Mouse (Mus musculus): ENCODE results near the gene Coro1a. TPM values are rescaled to one million over a fixed set of nuclear protein-coding genes. Genes with fewer than 3 reads are reported as not detected.
"Not testable (repeated sequence)": the region's sequence is repeated elsewhere in the genome, so short reads cannot be mapped to it uniquely, and the experiment has no call there.

Gene Coro1a
- polyA plus RNA-seq, 1 experiment from 2014 or later = 42.7 TPM

DNA sequence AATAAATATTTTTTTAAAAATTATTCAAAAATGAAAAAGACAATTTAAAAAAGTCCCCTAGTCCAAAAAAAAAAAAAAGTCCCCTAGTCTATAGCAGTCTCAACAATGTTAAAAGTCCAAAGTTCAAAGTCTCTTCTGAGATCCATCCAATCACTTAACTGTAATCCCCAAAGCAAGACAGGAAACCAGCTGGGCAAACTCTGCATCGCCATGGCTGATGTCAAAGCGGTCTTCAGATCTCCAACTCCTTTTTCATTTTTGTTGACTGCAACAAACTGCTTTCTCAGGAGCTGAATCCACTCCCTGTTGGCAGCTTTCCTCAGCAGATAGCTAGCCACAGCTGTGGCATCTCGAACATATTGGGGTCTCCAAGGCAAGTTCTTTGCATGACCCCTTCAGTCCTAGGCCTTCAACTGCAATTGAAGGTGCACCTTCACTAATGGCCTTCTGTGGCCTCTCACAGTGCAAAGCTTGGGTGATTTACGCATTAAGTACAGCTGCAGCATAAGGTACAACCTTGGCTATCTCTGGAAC lies 22.7 kb upstream of the Coro1a start:
- WGBS = 93% methylated on average over 4 of the region's 4 CpGs
- not testable (repeated sequence) for DNase-seq (ENCODE audit: low spot score); H3K4me1 ChIP-seq; H3K4me3 ChIP-seq; H3K36me3 ChIP-seq; H3K27ac ChIP-seq (replicated peaks); H3K27me3 ChIP-seq (ENCODE audit: low read depth, poor library complexity, severe bottlenecking); H3K9me3 ChIP-seq (replicated peaks)

DNA sequence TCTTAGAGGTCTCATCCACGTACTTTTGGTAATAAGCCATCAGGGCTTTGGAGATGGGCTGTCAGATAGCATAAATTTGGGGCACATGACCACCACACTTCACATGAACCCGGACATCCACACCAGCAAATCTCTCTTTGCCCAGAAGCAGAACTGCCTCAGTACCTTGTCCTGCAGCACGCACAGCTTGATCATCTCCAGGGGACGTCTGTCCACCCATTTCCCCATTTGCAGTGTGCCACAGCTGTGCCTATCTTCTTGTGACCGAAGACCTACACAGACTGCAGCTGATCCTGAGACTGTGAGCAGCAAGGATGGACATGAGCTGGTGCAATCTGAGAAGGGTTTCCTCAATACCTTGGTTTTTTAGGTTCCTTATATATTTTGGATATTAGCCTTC lies 18.1 kb upstream of the Coro1a start:
- no peaks in the 10 kb centered on the region for H3K27me3 ChIP-seq (ENCODE audit: low read depth, poor library complexity, severe bottlenecking)
- 82% methylated on average over 5 of the region's 5 CpGs for WGBS
- H3K4me3 ChIP-seq = no peak overlapping the region
- H3K36me3 ChIP-seq = no peaks in the 10 kb centered on the region
- no peaks in the 10 kb centered on the region; the same call in 1 of the 2 replicates for H3K9me3 ChIP-seq (replicated peaks)
- no peak for DNase-seq (ENCODE audit: low spot score)
- no peak overlapping the region for H3K27ac ChIP-seq (replicated peaks)
- H3K4me1 ChIP-seq = no peaks in the 10 kb centered on the region

DNA sequence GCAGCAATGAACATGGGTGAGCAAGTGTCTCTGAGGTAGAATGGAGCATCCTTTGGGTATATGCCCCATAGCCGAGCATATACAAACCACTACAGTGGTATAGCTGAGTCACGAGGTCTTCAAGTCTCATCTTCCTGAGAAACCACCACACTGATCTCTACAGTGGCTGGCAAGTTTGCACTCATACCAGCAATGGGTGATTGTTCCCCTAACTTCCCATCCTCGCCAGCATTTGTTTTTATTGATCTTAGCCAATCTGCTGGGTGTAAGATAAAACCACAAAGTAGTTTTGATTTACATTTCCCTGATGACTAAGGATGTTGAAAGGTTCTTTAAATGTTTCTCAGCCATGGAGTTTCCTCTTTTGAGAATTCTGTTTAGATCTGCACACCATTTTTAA lies 17.5 kb upstream of the Coro1a start:
- Histone ChIP-seq H3K4me1 (no peaks in the 10 kb centered on the region), H3K9me3 (replicated peaks) (no peaks in the 10 kb centered on the region; the same call in 1 of the 2 replicates), H3K4me3 (no peak overlapping the region), H3K36me3 (no peaks in the 10 kb centered on the region), H3K27ac (replicated peaks) (no peak overlapping the region), H3K27me3 (ENCODE audit: low read depth, poor library complexity, severe bottlenecking) (no peaks in the 10 kb centered on the region)
- WGBS = 79% methylated on average over 3 of the region's 3 CpGs
- DNase-seq (ENCODE audit: low spot score) = no peak

DNA sequence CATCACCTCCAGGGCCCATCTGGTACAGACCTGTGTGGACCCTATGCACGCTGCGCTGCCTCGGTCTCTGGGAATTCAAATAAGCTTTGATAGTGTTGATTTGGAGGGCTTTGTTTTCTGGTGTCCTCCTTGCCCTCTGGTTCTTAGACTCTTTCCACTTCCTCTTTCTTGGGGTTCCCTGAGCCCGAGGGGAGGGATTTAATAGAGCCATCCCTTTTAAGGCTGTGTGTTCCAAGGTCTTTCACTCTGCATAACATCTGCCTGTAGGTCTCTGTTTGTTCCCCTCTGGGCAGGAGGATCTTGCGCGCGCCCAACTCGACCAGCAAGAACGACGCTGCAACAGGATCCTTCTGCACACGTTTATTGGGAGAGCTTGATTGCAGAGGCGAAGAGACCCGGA lies 14.0 kb upstream of the Coro1a start:
- no peaks in the 10 kb centered on the region for H3K36me3 ChIP-seq
- no peak overlapping the region for H3K27ac ChIP-seq (replicated peaks)
- no peaks in the 10 kb centered on the region for H3K27me3 ChIP-seq (ENCODE audit: low read depth, poor library complexity, severe bottlenecking)
- no peak for DNase-seq (ENCODE audit: low spot score)
- 91% methylated on average over 13 of the region's 13 CpGs for WGBS
- H3K4me3 ChIP-seq = no peak overlapping the region
- no peaks in the 10 kb centered on the region for H3K4me1 ChIP-seq
- no peaks in the 10 kb centered on the region; the same call in 1 of the 2 replicates for H3K9me3 ChIP-seq (replicated peaks)

DNA sequence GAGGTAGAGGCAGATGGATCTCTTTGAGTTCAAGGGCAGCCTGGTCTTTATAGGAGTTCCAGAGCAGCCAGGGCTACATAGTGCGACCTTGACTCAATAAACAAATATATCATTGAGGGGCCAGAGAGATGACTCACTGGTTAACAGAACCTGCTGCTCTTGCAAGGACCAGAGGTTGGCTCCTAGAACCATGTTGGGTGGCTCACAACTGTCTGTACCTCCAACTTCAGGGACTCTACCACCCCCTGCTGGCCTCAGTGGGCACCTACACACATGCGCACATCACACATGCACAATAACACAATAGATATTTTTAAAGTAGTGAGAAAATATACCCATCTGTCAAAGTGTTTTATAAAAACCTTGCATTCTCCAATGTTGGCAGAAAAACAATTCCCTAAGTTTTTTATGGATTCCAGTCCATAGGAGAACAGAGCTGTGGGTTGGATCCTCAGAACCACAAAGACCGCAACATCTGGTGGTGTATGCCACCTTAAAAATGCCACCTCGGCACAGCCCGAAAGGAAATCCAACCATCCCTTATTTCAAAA lies 11.3 kb upstream of the Coro1a start:
- WGBS = 96% methylated on average over 5 of the region's 5 CpGs
- H3K27me3 ChIP-seq (ENCODE audit: low read depth, poor library complexity, severe bottlenecking) = no peaks in the 10 kb centered on the region
- H3K9me3 ChIP-seq (replicated peaks) = no peaks in the 10 kb centered on the region; the same call in 1 of the 2 replicates
- H3K4me1 ChIP-seq = no peaks in the 10 kb centered on the region
- H3K4me3 ChIP-seq = no peak overlapping the region
- H3K36me3 ChIP-seq = no peaks in the 10 kb centered on the region
- DNase-seq (ENCODE audit: low spot score) = no peak
- no peak overlapping the region for H3K27ac ChIP-seq (replicated peaks)

DNA sequence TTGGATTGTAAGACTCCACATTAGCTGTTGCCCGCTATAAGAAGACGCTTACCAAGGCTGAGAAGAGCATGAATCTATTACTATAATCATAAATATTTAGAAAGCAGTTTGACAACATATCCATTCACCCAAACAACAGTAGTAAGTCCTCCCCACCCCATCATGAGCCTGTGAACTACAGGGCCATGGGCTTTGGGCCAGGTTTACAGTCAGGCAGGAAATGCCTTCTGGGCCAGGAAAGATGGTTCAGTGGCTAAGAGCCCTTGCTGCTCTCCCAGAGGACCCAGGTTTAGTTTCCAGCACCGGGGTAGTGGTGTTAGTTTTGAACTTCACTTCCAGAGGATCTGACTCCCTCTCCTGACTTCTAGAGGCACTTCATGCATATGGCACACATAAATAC lies 10.0 kb upstream of the Coro1a start:
- Histone ChIP-seq H3K27ac (replicated peaks) (no peak overlapping the region), H3K4me3 (no peak overlapping the region), H3K9me3 (replicated peaks) (no peaks in the 10 kb centered on the region; the same call in 1 of the 2 replicates), H3K27me3 (ENCODE audit: low read depth, poor library complexity, severe bottlenecking) (no peaks in the 10 kb centered on the region), H3K36me3 (no peaks in the 10 kb centered on the region), H3K4me1 (no peaks in the 10 kb centered on the region)
- WGBS = 91% methylated on average over 3 of the region's 3 CpGs
- no peak for DNase-seq (ENCODE audit: low spot score)

DNA sequence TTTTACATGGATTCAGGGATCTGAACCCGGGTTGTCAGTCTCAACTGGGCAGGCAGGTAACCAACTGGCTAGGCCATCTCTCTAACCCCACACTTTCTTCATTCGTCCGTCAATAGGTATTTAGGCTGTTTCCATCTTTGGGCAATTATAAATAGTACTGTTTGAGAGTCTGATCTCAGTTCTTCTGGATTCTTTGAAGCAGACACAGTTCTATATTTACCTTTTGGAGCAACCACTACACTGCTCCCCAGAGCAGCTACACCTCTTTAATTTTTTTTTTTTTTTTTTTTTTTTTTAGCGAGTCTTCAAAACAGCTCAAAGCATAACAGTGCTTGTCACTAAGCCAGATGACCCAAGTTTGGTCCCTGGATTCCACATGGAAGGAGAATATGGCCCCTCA lies 8.1 kb upstream of the Coro1a start:
- H3K36me3 ChIP-seq = no peaks in the 10 kb centered on the region
- H3K4me3 ChIP-seq = no peak overlapping the region
- H3K27me3 ChIP-seq (ENCODE audit: low read depth, poor library complexity, severe bottlenecking) = no peaks in the 10 kb centered on the region
- 82% methylated on average over 4 of the region's 4 CpGs for WGBS
- H3K4me1 ChIP-seq = no peaks in the 10 kb centered on the region
- no peak overlapping the region for H3K27ac ChIP-seq (replicated peaks)
- H3K9me3 ChIP-seq (replicated peaks) = no peaks in the 10 kb centered on the region
- no peak for DNase-seq (ENCODE audit: low spot score)

DNA sequence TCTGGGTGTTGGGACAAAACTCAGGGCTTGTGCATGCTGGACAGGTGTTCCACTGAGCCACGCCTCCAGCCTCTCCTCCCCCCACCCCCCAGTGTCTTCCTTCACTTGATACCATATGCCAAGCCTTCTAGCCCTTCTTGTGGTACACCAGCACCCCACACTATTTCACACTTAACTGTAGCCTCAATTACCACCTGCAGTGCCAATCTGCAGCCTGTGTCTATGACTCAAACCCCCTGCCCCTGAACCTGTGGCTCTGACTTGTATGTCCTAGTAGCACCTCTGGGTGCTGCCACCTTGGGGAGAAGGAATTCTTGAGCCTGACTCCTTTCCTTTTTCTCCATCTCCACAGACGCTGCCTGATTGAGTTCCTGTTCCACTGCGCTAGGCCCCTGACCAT lies 4.3 kb upstream of the Coro1a start:
- WGBS = 82% methylated on average over 3 of the region's 3 CpGs
- no peak for DNase-seq (ENCODE audit: low spot score)
- Histone ChIP-seq H3K27ac (replicated peaks) (no peak overlapping the region), H3K4me1 (no peaks in the 10 kb centered on the region), H3K27me3 (ENCODE audit: low read depth, poor library complexity, severe bottlenecking) (no peaks in the 10 kb centered on the region), H3K36me3 (no peaks in the 10 kb centered on the region), H3K4me3 (no peak overlapping the region), H3K9me3 (replicated peaks) (peaks cover 8% of the 10 kb centered on the region; the same call in 1 of the 2 replicates)

DNA sequence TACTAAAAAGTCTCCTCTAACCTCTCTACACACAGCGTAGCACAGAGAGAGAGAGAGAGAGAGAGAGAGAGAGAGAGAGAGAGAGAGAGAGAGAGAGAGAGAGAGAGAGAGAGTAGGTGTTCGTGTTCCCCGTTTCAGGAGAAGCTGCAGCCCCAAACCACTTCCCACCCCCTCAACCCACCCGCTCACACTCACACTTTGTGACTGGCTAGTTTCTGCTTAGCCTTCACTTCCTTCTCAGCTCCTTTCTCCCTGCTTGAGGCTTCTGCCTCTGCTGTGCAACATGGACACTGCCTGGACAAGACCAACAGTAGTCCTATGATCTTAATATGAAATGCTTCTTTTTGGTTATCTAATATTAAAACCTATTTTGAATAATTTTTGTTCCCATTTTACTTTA lies 2.7 kb upstream of the Coro1a start:
- Histone ChIP-seq H3K9me3 (replicated peaks) (peaks cover 8% of the 10 kb centered on the region; the same call in 1 of the 2 replicates), H3K27ac (replicated peaks) (no peak overlapping the region), H3K4me3 (no peak overlapping the region), H3K27me3 (ENCODE audit: low read depth, poor library complexity, severe bottlenecking) (peaks cover 14% of the 10 kb centered on the region), H3K4me1 (peaks cover under 1% of the 10 kb centered on the region; the same call in 1 of the 2 replicates), H3K36me3 (no peaks in the 10 kb centered on the region)
- WGBS = 81% methylated on average over 4 of the region's 4 CpGs
- DNase-seq (ENCODE audit: low spot score) = no peak

DNA sequence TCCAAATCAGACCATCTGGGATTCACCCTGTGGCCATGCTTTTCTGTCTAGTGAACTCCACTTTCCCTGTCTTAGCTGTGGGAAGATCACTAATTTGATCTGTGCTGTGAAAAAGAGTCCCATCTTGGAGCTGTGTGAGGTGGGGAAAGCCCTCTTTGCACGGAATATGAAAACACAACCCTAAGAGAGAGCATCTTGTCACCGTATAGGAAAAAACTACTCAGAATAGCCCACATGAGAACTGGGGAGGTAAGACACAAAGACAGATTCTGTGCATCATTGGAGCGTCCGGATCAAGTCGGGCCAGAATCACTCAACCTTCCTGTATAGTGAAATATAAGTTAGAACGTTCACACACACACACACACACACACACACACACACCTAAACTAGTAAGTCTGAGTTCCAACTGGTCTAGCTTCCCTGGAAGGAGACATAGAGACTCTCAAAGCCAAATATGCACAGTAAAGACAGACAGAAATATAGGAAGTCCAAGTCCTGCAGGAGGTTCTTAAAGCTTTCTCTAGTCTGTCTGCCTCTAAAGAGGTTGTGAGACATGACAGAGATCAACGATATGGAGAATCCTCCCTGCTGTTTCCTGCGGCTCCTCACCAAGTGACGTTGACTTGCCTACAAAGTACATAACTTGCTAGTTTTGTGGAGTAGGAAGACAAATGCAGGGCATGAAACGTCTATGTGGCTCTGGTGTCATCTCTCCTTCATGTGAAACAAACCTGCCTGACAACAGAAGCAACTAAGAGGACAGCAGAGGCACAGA lies 777 bp upstream of the Coro1a start:
- DNase-seq (ENCODE audit: low spot score) = no peak
- peaks cover 8% of the 10 kb centered on the region; the same call in 1 of the 2 replicates for H3K9me3 ChIP-seq (replicated peaks)
- peaks cover 20% of the 10 kb centered on the region for H3K4me1 ChIP-seq
- H3K27ac ChIP-seq (replicated peaks) = no peak overlapping the region
- peaks cover 31% of the 10 kb centered on the region for H3K27me3 ChIP-seq (ENCODE audit: low read depth, poor library complexity, severe bottlenecking)
- 85% methylated on average over 10 of the region's 10 CpGs for WGBS
- H3K36me3 ChIP-seq = no peaks in the 10 kb centered on the region
- no peak overlapping the region for H3K4me3 ChIP-seq

DNA sequence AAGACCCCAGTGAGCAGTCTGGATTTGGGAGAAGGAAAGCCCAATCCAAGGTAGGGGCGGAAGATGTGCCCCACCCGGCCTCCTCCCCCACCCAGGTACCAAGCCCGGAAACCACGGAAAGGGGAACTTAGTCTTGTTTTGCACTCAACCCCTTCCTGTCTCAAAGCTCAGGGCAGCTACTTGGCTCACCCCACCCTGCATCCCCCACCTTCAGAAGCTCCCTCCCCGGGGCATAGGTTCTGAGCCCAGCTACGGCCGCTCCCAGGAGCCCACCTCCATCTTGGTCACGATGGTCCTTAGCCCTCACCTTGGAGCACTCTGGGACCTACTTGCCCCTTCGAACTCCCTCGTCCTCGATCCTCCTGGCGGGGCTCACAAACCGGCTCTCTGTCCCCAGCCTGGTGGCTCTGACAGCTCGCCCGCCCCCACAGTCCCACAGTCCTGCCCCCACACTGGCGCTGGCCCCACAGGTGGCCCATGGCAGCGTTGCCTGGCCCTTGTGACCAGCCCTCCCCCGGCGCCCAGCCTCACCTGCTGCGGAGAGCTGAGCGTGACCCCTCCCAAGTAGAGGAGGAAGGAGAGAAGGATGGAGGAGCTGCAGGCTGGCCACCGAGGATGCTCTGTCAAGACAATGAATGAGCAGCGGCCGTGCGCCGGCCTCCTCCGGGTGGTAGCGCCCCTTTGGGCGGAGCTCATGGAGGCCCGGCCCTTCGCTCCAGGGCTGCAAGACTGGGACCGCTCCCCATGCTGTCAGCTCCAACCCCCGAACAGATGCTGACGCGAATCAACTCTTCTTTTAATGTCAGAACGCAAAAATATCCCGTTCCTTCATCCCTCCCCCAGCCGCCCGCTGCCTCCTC lies 3.2 kb downstream of the Coro1a start:
- 2% methylated on average over 39 of the region's 39 CpGs for WGBS
- peak overlapping the region; percentile 77 for H3K4me3 ChIP-seq
- H3K9me3 ChIP-seq (replicated peaks) = peaks cover 7% of the 10 kb centered on the region; the same call in 1 of the 2 replicates
- peak; percentile 81 for DNase-seq (ENCODE audit: low spot score)
- peak overlapping the region; percentile 87 for H3K27ac ChIP-seq (replicated peaks)
- peaks cover 53% of the 10 kb centered on the region for H3K4me1 ChIP-seq
- peaks cover 52% of the 10 kb centered on the region for H3K27me3 ChIP-seq (ENCODE audit: low read depth, poor library complexity, severe bottlenecking)
- peaks cover 12% of the 10 kb centered on the region for H3K36me3 ChIP-seq

DNA sequence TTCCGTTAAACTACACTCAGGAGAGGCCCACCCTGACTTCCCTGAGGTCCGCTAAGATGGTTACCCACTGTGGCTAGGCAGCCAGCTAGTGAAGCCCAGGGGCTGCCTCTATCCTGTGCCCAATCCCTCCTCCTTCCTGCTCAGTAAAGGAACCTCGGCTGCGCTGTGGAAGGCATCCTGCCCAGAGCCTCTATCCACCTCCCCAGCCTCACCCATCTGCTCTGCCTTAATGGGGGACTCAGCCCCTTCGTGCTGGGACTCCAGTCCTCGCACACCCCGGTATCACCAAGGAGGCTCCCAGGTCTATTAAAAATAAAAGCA lies 3.9 kb downstream of the Coro1a start:
- Histone ChIP-seq H3K9me3 (replicated peaks) (0 out of 2 replicates have a peak, but pooled peaks cover under 1% of the 10 kb centered on the region), H3K4me3 (peak overlapping the region; percentile 77), H3K36me3 (peaks cover 18% of the 10 kb centered on the region), H3K27me3 (ENCODE audit: low read depth, poor library complexity, severe bottlenecking) (peaks cover 52% of the 10 kb centered on the region), H3K4me1 (peaks cover 53% of the 10 kb centered on the region), H3K27ac (replicated peaks) (peak overlapping the region; percentile 87; the same call in 1 of the 2 replicates)
- no peak for DNase-seq (ENCODE audit: low spot score)
- WGBS = 19% methylated on average over 7 of the region's 7 CpGs
